Mouse (Mus musculus) myocyte (in vitro differentiated cells): Measurements from ENCODE around the gene Add2.

Experiments used
- E2F4 ChIP-seq: IDR thresholded peaks from one replicate; pipeline ENCODE4 v1.6.1; 2011; ENCODE audit warnings: mild to moderate bottlenecking, control low read depth, moderate library complexity; ENCODE audit not compliant: insufficient read depth
- POLR2A ChIP-seq: IDR thresholded peaks from one replicate; pipeline ENCODE4 v1.6.1; 2011; ENCODE audit warnings: low read depth, mild to moderate bottlenecking, control low read depth, moderate library complexity; ENCODE audit not compliant: insufficient read length
- TCF12 ChIP-seq: IDR thresholded peaks from one replicate; pipeline ENCODE4 v1.6.1; 2011; ENCODE audit warnings: mild to moderate bottlenecking, control low read depth; ENCODE audit not compliant: poor library complexity, insufficient read depth, severe bottlenecking

DNA sequence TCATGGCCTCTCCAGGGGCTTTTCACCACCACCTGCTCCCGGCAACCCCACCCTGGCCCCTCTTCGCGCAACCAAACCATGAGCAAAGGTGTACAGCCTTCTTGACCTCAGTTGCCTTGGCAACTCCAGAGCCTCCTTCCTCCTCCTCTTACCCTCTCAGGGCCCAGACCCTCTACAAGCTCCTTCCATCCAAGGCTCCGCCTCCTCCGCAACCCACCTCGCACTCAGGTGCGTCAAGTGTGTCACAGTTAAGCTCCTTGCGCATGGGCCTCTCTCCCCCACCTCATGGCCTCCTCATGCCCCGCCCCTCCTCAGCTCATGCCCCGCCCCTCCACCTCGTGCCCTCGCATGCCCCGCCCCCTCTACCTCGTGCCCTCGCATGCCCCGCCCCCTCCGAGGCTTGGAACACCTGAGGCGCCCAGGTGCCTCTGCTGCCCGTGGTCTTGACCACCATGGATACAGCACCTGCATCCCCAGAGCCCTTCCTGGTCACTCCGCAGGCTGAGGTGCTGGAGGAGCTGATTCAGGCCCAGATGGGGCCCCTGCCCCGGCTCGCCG, 11.6 kb upstream of the Add2 start:
- TF ChIP-seq POLR2A (no peak), E2F4 (no peak), TCF12 (no peak)
